Mouse (Mus musculus) gastrocnemius, adult 8-10 months (tissue): ENCODE results near the gene Maml2. TPM values are rescaled to one million over a fixed set of nuclear protein-coding genes. Genes with fewer than 3 reads are reported as not detected.

Experiments used
- DNase-seq, 2 experiments: peaks; one replicate each; pipeline ENCODE4 v3.0.0; 2022; ENCODE audit warnings: low spot score in 2 of 2
- total RNA-seq, 4 experiments: library from RNA; stranded (reverse); gene quantifications; 2 replicates each; pipeline ENCODE4 v1.2.4; 2022

Maml2 gene
- total RNA-seq, 4 experiments from 2014 or later, result 1.5 to 3.0 (median 2.2) TPM

DNA sequence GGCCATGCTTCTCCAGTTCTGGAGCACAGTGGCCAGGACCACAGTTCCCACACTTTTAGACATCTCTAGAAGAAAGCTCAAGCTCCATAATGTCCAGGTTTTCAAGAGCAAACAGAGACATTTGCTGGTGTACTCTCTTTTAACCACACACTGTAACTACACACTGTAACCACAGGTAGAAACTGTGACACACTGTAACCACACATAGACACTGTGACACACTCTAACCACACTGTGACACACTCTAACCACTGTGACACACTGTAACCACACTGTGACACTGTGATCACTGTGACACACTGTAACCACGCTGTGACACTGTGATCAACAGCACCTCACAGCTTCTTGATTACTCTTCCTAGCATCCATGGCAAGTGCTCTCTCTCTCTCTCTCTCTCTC, 148.5 kb downstream of the Maml2 start:
- DNase-seq, result no peak

GRCm38 (mm10) chr9:13446703-13447285, 149.0 kb downstream of the Maml2 start, which contains the start of gene Gm17571:
TSS of gene Gm17571 (minus strand) at chr9:13446753.
- no peak for DNase-seq

GRCm38 (mm10) chr9:13448716-13449115, 151.0 kb downstream of the Maml2 start:
- DNase-seq, result no peak

DNA sequence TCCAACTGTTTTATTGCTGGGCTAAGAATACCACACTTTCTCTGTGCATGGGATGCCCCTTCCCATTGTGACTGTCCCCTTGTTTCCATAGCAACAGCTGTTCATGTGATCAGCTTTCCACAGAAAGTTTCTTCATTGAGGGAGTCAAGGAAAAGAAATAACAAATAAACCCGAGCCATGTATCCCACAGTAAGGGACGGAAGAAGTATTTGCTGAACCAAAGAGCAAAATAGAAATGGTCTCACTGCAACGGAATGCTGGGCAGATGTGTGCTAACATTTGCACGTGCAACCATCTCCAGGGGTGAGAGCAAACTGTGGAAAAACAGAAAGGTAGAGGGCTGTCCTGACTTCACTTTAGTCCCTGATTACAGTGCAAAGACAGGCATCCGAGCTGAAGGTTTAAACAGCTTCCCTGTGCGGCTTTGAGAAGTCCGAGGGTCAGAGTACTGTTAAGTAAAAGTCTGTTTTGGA, 156.9 kb downstream of the Maml2 start:
- no peak for DNase-seq

- no peak for DNase-seq
Observed at GRCm38 (mm10) chr9:13455231-13455630, 157.5 kb downstream of the Maml2 start.

DNA sequence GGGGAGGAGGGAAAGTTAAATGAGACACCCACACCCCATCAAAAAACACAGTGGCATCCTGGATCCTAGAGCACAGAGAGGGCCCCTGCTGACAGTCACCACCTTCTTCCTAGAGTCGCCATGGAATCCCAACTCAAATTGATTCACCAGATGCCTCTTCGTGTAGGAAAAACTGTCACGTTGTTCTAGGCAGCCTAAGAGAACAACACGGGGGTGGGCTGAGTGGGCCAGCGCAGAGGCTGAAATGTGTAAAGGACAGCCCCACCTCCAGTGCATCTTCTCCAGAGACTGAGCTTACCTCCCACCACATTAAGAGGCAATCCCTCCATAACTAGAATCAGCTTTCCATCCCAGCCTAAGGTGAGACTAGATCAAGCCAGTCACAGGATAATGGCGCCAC, 160.0 kb downstream of the Maml2 start:
- no peak for DNase-seq

DNA sequence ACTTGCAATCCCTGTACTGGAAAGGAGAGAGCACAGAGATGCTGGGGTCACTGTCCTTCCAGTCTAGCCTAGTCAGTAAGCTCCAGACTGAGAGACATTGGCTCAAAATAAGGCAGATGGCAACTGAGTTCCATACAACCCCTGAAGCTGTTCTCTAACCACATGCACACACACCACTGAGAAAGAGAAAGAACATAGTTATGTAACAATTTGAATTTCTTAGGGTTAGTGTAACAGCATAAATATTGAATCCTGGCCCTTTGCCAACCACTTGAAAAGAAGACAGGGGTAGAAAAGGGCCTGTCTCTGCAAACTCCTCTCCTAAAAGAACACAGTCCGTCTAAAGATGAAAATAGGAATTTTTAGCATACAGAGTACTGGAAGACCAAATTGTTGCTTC, 161.6 kb downstream of the Maml2 start:
- DNase-seq, result no peak

GRCm38 (mm10) chr9:13460012-13460411, 162.3 kb downstream of the Maml2 start:
- no peak for DNase-seq

DNA sequence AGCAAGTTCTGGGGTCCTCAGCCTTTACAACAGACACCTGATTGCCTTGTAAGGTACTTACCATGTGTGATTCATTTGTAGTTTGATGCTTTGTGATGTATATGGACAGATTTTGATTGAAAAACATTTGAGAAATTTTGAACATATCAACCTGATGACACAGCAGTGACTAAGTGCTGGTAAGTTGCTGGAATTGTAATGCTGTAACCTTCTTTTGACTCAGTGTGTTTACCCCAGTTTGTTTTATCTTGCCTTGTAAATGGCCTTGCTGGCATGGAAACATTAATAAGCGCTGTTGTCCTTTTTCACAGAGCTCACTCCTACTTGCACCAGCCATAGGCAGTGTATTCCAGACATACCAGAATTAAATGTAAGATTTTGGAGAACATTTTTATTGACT, 163.2 kb downstream of the Maml2 start:
- DNase-seq, result no peak

DNA sequence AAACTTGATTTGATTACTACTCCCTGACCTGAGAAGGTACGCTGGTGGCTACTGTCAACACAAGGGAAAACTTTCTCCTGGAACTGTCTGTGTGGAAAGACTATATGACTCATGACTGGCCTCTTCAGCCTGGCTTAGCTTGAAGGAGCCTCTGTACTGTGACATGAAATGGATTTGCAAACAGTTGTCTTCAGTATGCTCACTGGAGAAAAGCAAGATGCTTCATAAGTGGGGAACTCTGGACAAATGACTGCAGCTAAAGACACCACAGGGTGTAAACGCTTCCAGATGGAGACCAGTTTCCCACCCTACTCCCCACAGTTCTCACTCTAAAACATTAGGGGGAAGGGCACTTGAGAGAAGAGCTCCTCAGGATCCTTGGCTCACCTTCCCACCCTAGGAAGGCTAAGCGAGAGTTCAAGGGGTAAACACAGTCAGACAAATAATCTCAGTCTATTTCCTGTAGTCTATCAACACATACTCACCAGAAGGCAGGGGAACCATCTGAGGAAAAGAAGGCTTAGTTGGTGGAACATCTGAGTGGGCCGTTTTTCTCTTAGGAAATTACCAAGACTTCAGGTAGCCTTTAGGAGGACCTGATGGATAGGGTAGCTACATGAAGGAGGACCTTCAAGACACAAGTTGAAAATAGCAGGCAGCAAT, 167.7 kb downstream of the Maml2 start:
- DNase-seq, result no peak

- no peak for DNase-seq
Observed at GRCm38 (mm10) chr9:13466351-13466750, 168.6 kb downstream of the Maml2 start.

- DNase-seq, result no peak
Observed at GRCm38 (mm10) chr9:13466816-13467215, 169.1 kb downstream of the Maml2 start.

GRCm38 (mm10) chr9:13467745-13468144, 170.0 kb downstream of the Maml2 start:
- DNase-seq, result no peak

- DNase-seq, result no peak
Observed at GRCm38 (mm10) chr9:13468778-13469177, 171.0 kb downstream of the Maml2 start.

- DNase-seq, result no peak
Observed at GRCm38 (mm10) chr9:13470013-13470412, 172.3 kb downstream of the Maml2 start.

DNA sequence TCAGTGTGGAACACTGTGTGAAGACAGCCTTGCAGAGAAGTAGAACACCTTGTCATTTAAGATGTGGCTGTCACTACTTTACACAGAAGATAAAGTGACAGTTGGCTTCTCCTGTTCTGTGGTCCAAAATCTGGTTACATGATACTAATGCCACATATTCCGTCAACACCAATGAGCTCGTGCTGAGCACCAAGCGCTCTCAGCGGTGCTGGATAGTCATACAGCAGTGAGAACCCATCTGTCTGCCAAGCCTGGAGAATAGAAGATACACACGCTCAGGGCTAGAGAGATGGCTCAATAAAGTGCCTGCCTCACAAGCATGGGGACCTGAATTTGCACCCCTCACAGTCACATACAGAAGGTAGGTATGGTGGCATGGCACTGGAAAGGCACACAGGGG, 177.2 kb downstream of the Maml2 start:
- DNase-seq, result no peak

- DNase-seq, result no peak
Observed at GRCm38 (mm10) chr9:13479275-13479674, 181.5 kb downstream of the Maml2 start.

- DNase-seq, result no peak
Observed at GRCm38 (mm10) chr9:13483199-13484068, 185.7 kb downstream of the Maml2 start.

- no peak for DNase-seq
Observed at GRCm38 (mm10) chr9:13484267-13485240, 186.8 kb downstream of the Maml2 start.

GRCm38 (mm10) chr9:13485914-13486313, 188.2 kb downstream of the Maml2 start:
- no peak for DNase-seq

- DNase-seq, result no peak
Observed at GRCm38 (mm10) chr9:13491107-13491506, 193.3 kb downstream of the Maml2 start.
